Mouse (Mus musculus): ENCODE measurements around the gene Rad50.

GRCm38 (mm10) chr11:53636183-53636646 is 70.9 kb downstream of the Rad50 start:
- TF ChIP-seq CTCF (IDR thresholded peaks at IDR 0.05; ENCODE audit: extremely low read depth, insufficient read length, insufficient replicate concordance, low read depth, low read length) (no peak), POLR2A (IDR thresholded peaks at IDR 0.05; ENCODE audit: low read depth, low read length) (no peak)
